Mouse (Mus musculus): ENCODE measurements around the gene Ndufs5. TPM values are rescaled to one million over a fixed set of nuclear protein-coding genes. Genes with fewer than 3 reads are reported as not detected.

Ndufs5 gene
- polyA plus RNA-seq, 1 experiment from 2014 or later = 423 TPM

GRCm38 (mm10) chr4:123733532-123733931, 15.5 kb upstream of the Ndufs5 start:
- 90% methylated on average over 9 of the region's 9 CpGs for WGBS
- no peak for ATAC-seq (ENCODE audit: extremely low read depth, insufficient number of reproducible peaks, low FRiP score, low TSS enrichment)
- Histone ChIP-seq H3K4me2 (no peak overlapping the region), H3K27ac (replicated peaks) (no peak overlapping the region), H3K27me3 (replicated peaks) (no peaks in the 10 kb centered on the region), H3K36me3 (peaks cover 59% of the 10 kb centered on the region), H3K9me3 (no peaks in the 10 kb centered on the region), H3K9ac (no peak overlapping the region), H3K4me1 (no peaks in the 10 kb centered on the region), H3K4me3 (no peak overlapping the region)

DNA sequence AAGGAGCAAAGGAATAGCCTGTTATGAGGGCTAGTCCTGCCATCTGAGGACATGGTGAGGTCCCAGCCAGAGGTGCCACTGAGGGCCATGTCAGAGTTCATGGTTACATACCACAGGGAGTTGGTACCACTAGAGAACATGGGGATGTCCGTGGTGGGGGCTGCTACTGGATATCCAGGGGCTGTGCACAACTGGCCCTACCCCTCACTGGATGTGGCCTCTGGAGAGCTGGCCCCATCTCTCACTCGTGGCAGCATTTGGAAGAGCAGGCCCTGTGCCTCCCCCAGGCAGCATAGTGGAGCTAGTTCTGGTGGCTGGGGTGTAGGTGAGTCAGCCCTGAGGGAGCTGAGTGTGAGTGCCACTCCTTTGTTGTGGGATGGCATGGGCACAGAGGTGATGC, 14.9 kb upstream of the Ndufs5 start:
- 78% methylated on average over 2 of the region's 2 CpGs for WGBS
- no peaks in the 10 kb centered on the region for H3K4me1 ChIP-seq
- peaks cover 53% of the 10 kb centered on the region for H3K36me3 ChIP-seq
- no peak for ATAC-seq (ENCODE audit: extremely low read depth, insufficient number of reproducible peaks, low FRiP score, low TSS enrichment)
- H3K9me3 ChIP-seq = no peaks in the 10 kb centered on the region
- H3K4me2 ChIP-seq = no peak overlapping the region
- H3K27me3 ChIP-seq (replicated peaks) = no peaks in the 10 kb centered on the region
- H3K27ac ChIP-seq (replicated peaks) = no peak overlapping the region
- no peak overlapping the region for H3K4me3 ChIP-seq
- no peak overlapping the region for H3K9ac ChIP-seq

DNA sequence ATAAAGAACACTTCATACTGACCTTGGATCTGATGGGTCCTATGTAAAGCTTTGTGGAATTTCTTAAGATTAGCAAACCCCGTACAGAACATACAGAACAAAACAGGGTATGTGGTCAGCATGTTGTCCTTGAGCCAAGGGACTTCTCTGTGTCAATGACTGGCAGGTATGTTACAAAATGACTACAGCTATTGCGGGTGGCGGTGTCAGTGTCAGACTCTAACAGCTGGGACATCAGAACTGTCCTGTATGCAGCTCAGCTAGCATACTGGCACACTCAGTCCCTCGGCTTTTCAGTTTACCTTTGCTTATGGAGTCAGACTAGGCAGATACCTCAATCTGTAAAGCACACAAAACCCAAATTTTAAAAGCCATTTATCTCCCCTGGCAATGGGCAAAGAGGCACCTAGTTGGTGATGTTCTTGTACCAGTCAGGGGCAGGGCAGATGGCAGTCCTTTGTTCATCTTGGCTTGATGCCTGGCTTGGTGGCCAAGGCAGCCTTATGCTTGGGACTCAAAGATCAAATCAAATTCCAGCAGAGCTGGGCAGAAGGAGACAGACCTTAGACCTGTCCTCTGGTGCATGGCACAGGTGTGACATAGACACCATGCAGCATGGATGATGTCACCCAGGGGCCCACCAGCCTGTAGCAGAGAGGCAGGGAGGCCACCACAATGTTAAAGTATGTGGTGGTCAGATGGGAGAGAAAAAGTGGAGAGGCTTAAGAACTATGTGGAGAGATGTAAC, 14.3 kb upstream of the Ndufs5 start:
- no peak overlapping the region for H3K9ac ChIP-seq
- no peak overlapping the region for H3K4me3 ChIP-seq
- ATAC-seq (ENCODE audit: extremely low read depth, insufficient number of reproducible peaks, low FRiP score, low TSS enrichment) = no peak
- H3K27me3 ChIP-seq (replicated peaks) = no peaks in the 10 kb centered on the region
- no peaks in the 10 kb centered on the region for H3K4me1 ChIP-seq
- H3K36me3 ChIP-seq = peaks cover 48% of the 10 kb centered on the region
- H3K9me3 ChIP-seq = no peaks in the 10 kb centered on the region
- 82% methylated on average over 4 of the region's 4 CpGs for WGBS
- no peak overlapping the region for H3K27ac ChIP-seq (replicated peaks)
- no peak overlapping the region for H3K4me2 ChIP-seq

GRCm38 (mm10) chr4:123721761-123722160, 3.8 kb upstream of the Ndufs5 start:
- Histone ChIP-seq H3K9ac (no peak overlapping the region), H3K27me3 (replicated peaks) (no peaks in the 10 kb centered on the region), H3K4me2 (no peak overlapping the region), H3K36me3 (no peaks in the 10 kb centered on the region), H3K9me3 (no peaks in the 10 kb centered on the region), H3K4me1 (peaks cover 11% of the 10 kb centered on the region), H3K4me3 (no peak overlapping the region), H3K27ac (replicated peaks) (no peak overlapping the region)
- no peak for ATAC-seq (ENCODE audit: extremely low read depth, insufficient number of reproducible peaks, low FRiP score, low TSS enrichment)
- 79% methylated on average over 4 of the region's 4 CpGs for WGBS

DNA sequence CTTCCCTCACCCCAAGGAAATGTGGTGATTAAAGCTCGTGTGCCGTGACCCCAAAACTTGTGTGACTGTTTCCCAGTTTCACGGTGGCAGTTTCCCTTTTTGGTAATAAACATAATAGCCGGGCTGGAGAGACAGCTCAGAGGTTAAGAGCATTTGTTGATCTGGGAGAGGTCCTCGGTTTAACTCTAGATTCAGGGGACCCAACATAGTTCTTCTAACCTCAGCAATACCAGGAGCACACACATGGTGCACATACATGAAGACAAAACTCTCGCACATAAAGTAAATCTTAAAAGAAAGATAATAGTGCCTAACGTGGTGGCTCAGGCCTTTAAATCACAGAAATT, 405 bp upstream of the Ndufs5 start:
- peak overlapping the region; percentile 86 for H3K27ac ChIP-seq (replicated peaks)
- H3K36me3 ChIP-seq = peaks cover 26% of the 10 kb centered on the region
- H3K9me3 ChIP-seq = no peaks in the 10 kb centered on the region
- peak overlapping the region; percentile 89 for H3K4me3 ChIP-seq
- peak overlapping the region; percentile 82 for H3K9ac ChIP-seq
- H3K27me3 ChIP-seq (replicated peaks) = no peaks in the 10 kb centered on the region
- 21% methylated on average over 7 of the region's 7 CpGs for WGBS
- ATAC-seq (ENCODE audit: extremely low read depth, insufficient number of reproducible peaks, low FRiP score, low TSS enrichment) = no peak
- H3K4me2 ChIP-seq = peak overlapping the region; percentile 76
- peaks cover 15% of the 10 kb centered on the region for H3K4me1 ChIP-seq

DNA sequence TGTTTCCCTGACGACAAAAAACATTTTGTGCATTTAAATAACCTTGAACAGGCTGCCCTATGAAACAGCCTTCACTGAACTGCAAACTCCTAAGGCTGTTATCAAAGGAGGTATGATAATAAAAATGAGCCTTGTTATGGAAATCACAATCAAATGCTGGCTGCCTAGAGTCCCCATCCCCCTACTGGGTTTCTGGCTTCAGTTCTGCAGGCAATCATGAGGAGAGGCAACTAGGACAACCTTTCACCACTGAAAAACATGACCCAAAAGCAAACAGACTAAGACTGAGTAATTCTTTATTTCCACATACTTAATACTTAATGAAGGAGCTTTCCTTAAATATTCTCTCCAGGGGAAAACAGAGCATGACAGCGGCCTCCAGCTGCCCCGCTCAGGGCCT, 5.6 kb downstream of the Ndufs5 start:
- H3K9ac ChIP-seq = no peak overlapping the region
- H3K4me2 ChIP-seq = no peak overlapping the region
- H3K4me1 ChIP-seq = peaks cover 9% of the 10 kb centered on the region
- H3K9me3 ChIP-seq = no peaks in the 10 kb centered on the region
- H3K27ac ChIP-seq (replicated peaks) = no peak overlapping the region
- H3K27me3 ChIP-seq (replicated peaks) = no peaks in the 10 kb centered on the region
- WGBS = 89% methylated on average over 3 of the region's 3 CpGs
- no peak for ATAC-seq (ENCODE audit: extremely low read depth, insufficient number of reproducible peaks, low FRiP score, low TSS enrichment)
- no peak overlapping the region for H3K4me3 ChIP-seq
- H3K36me3 ChIP-seq = peaks cover 52% of the 10 kb centered on the region

- no peak overlapping the region for H3K27ac ChIP-seq (replicated peaks)
- 90% methylated on average over 5 of the region's 5 CpGs for WGBS
- H3K4me3 ChIP-seq = no peak overlapping the region
- ATAC-seq (ENCODE audit: extremely low read depth, insufficient number of reproducible peaks, low FRiP score, low TSS enrichment) = no peak
- no peak overlapping the region for H3K4me2 ChIP-seq
- no peaks in the 10 kb centered on the region for H3K4me1 ChIP-seq
- H3K9ac ChIP-seq = no peak overlapping the region
- H3K36me3 ChIP-seq = peaks cover 15% of the 10 kb centered on the region
- no peaks in the 10 kb centered on the region for H3K9me3 ChIP-seq
- H3K27me3 ChIP-seq (replicated peaks) = no peaks in the 10 kb centered on the region; the same call in 1 of the 2 replicates
Measured at GRCm38 (mm10) chr4:123707340-123707739, 10.7 kb downstream of the Ndufs5 start.

DNA sequence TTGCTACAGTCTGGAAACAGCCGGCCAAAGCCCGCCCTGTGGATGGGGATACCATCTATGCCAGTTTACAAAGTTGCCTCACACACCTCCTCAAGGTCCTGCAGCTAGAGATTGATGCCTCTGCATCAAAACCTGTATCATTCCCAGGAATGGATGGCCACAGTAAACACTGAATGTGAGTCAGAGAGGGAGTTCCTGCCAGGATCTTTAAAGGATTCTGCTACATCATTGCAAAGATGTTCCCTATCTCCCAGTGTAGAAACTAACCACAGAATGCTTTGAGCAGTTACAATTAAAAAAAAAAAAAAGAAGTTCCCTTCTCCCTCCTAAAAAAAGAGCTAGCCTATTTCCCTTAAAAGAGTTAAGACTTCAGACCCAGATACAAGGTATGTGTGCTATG, 12.7 kb downstream of the Ndufs5 start:
- WGBS = 89% methylated on average over 2 of the region's 2 CpGs
- no peaks in the 10 kb centered on the region; the same call in 1 of the 2 replicates for H3K27me3 ChIP-seq (replicated peaks)
- H3K4me1 ChIP-seq = no peaks in the 10 kb centered on the region
- H3K4me2 ChIP-seq = no peak overlapping the region
- no peak overlapping the region for H3K4me3 ChIP-seq
- H3K9ac ChIP-seq = no peak overlapping the region
- H3K27ac ChIP-seq (replicated peaks) = no peak overlapping the region
- H3K9me3 ChIP-seq = no peaks in the 10 kb centered on the region
- no peaks in the 10 kb centered on the region for H3K36me3 ChIP-seq
- ATAC-seq (ENCODE audit: extremely low read depth, insufficient number of reproducible peaks, low FRiP score, low TSS enrichment) = no peak

DNA sequence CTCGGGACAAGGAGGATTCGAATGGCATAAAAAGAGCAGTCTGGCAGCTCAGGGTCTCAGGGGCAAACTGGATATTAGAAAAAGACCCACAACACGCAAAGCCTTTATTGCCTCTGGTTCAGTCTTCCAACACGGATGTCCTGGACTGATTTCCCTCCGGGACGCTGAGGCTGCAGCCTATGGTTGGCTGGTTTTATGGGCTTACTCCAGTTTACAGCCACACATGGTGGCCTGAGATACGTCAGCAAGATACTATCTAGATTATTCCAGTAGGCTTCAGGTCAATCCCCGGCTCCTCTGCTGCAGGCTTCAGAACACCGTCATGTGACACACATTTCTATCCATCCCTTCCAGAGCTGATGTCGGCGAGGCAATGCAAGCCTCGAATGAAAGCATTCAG, 24.6 kb downstream of the Ndufs5 start:
- WGBS = 78% methylated on average over 12 of the region's 12 CpGs
- Histone ChIP-seq H3K9me3 (no peaks in the 10 kb centered on the region), H3K9ac (no peak overlapping the region), H3K27me3 (replicated peaks) (no peaks in the 10 kb centered on the region), H3K36me3 (no peaks in the 10 kb centered on the region), H3K4me2 (no peak overlapping the region), H3K4me3 (no peak overlapping the region), H3K27ac (replicated peaks) (no peak overlapping the region), H3K4me1 (no peaks in the 10 kb centered on the region)
- ATAC-seq (ENCODE audit: extremely low read depth, insufficient number of reproducible peaks, low FRiP score, low TSS enrichment) = no peak

GRCm38 (mm10) chr4:123692071-123692470, 25.9 kb downstream of the Ndufs5 start:
- no peaks in the 10 kb centered on the region for H3K9me3 ChIP-seq
- no peak overlapping the region for H3K9ac ChIP-seq
- ATAC-seq (ENCODE audit: extremely low read depth, insufficient number of reproducible peaks, low FRiP score, low TSS enrichment) = no peak
- H3K4me1 ChIP-seq = no peaks in the 10 kb centered on the region
- no peak overlapping the region for H3K4me2 ChIP-seq
- H3K27ac ChIP-seq (replicated peaks) = no peak overlapping the region
- H3K27me3 ChIP-seq (replicated peaks) = no peaks in the 10 kb centered on the region
- no peaks in the 10 kb centered on the region for H3K36me3 ChIP-seq
- H3K4me3 ChIP-seq = no peak overlapping the region
- WGBS = 82% methylated on average over 3 of the region's 3 CpGs

DNA sequence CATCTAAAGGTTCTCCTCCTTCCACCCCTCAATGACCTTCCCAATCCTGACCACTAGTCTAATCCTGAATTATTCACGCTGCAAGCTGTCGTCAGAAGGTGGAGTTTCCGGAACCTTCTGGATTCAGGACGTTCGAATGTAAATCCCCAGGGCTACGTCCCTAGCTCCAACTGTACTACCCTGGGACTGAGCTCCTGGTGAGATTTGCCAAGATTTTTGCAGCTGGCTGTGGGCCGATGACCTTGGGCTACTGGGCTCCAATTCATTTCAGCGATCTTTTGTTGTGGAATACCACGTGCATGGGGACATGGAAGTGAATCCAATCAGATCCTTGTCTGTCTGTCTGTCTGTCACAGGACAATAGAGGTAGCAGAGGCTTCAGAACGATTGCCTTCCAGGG, 27.7 kb downstream of the Ndufs5 start:
- Histone ChIP-seq H3K4me3 (no peak overlapping the region), H3K9me3 (no peaks in the 10 kb centered on the region), H3K36me3 (no peaks in the 10 kb centered on the region), H3K27ac (replicated peaks) (no peak overlapping the region), H3K9ac (no peak overlapping the region), H3K27me3 (replicated peaks) (peaks cover 8% of the 10 kb centered on the region; the same call in 1 of the 2 replicates), H3K4me2 (no peak overlapping the region), H3K4me1 (peaks cover 13% of the 10 kb centered on the region)
- 77% methylated on average over 10 of the region's 10 CpGs for WGBS
- no peak for ATAC-seq (ENCODE audit: extremely low read depth, insufficient number of reproducible peaks, low FRiP score, low TSS enrichment)

Measured in heart, embryonic 13.5 days (tissue).